Mouse (Mus musculus): ENCODE measurements around the gene Etv1. TPM values are rescaled to one million over a fixed set of nuclear protein-coding genes. Genes with fewer than 3 reads are reported as not detected.

Gene Etv1
- polyA plus RNA-seq, 1 experiment = 7.8 TPM

GRCm38 (mm10) chr12:38847500-38848261 is 68.5 kb downstream of the Etv1 start:
- DNase-seq = no peak
- TF ChIP-seq CTCF (IDR thresholded peaks at IDR 0.05; ENCODE audit: insufficient read depth, low read length) (no peak), POLR2A (IDR thresholded peaks at IDR 0.05; ENCODE audit: borderline replicate concordance, extremely low read depth, low read depth, low read length) (no peak)
- H3K4me3 ChIP-seq (replicated peaks; ENCODE audit: extremely low read depth, low read depth, low read length) = no peak overlapping the region

GRCm38 (mm10) chr12:38849994-38850393 is 70.8 kb downstream of the Etv1 start:
- TF ChIP-seq POLR2A (IDR thresholded peaks at IDR 0.05; ENCODE audit: borderline replicate concordance, extremely low read depth, low read depth, low read length) (no peak), CTCF (IDR thresholded peaks at IDR 0.05; ENCODE audit: insufficient read depth, low read length) (no peak)
- DNase-seq = no peak
- no peak overlapping the region for H3K4me3 ChIP-seq (replicated peaks; ENCODE audit: extremely low read depth, low read depth, low read length)
- H3K4me1 ChIP-seq (ENCODE audit: control insufficient read depth, insufficient read depth, low read length) = no peaks in the 10 kb centered on the region
- WGBS = 68% methylated on average over 5 of the region's 5 CpGs

More at GRCm38 (mm10) chr12:38847500-38848261, 68.5 kb downstream of the Etv1 start:
- WGBS = 79% methylated on average over 6 of the region's 6 CpGs
- H3K4me1 ChIP-seq (ENCODE audit: control insufficient read depth, insufficient read depth, low read length) = no peaks in the 10 kb centered on the region

- 80% methylated on average over 5 of the region's 5 CpGs for WGBS
- no peak for TF ChIP-seq CTCF (IDR thresholded peaks at IDR 0.05; ENCODE audit: insufficient read depth, low read length)
- TF ChIP-seq POLR2A (IDR thresholded peaks at IDR 0.05; ENCODE audit: borderline replicate concordance, extremely low read depth, low read depth, low read length) = no peak
- H3K4me3 ChIP-seq (replicated peaks; ENCODE audit: extremely low read depth, low read depth, low read length) = no peak overlapping the region
- H3K4me1 ChIP-seq (ENCODE audit: control insufficient read depth, insufficient read depth, low read length) = no peaks in the 10 kb centered on the region
- no peak for DNase-seq
Observed at GRCm38 (mm10) chr12:38854274-38854673, 75.1 kb downstream of the Etv1 start.

GRCm38 (mm10) chr12:38854751-38855150 is 75.6 kb downstream of the Etv1 start:
- Histone ChIP-seq H3K4me1 (ENCODE audit: control insufficient read depth, insufficient read depth, low read length) (no peaks in the 10 kb centered on the region), H3K4me3 (replicated peaks; ENCODE audit: extremely low read depth, low read depth, low read length) (no peak overlapping the region)
- no peak for DNase-seq
- 83% methylated on average over 6 of the region's 6 CpGs for WGBS
- TF ChIP-seq CTCF (IDR thresholded peaks at IDR 0.05; ENCODE audit: insufficient read depth, low read length) (no peak), POLR2A (IDR thresholded peaks at IDR 0.05; ENCODE audit: borderline replicate concordance, extremely low read depth, low read depth, low read length) (no peak)

- Histone ChIP-seq H3K4me1 (ENCODE audit: control insufficient read depth, insufficient read depth, low read length) (0 out of 2 replicates have a peak, but pooled peaks cover 2% of the 10 kb centered on the region), H3K4me3 (replicated peaks; ENCODE audit: extremely low read depth, low read depth, low read length) (no peak overlapping the region)
- DNase-seq = no peak
- TF ChIP-seq POLR2A (IDR thresholded peaks at IDR 0.05; ENCODE audit: borderline replicate concordance, extremely low read depth, low read depth, low read length) (no peak), CTCF (IDR thresholded peaks at IDR 0.05; ENCODE audit: insufficient read depth, low read length) (no peak)
- 84% methylated on average over 4 of the region's 4 CpGs for WGBS
Observed at GRCm38 (mm10) chr12:38859675-38860074, 80.5 kb downstream of the Etv1 start.

- DNase-seq = no peak
- H3K4me1 ChIP-seq (ENCODE audit: control insufficient read depth, insufficient read depth, low read length) = 0 out of 2 replicates have a peak, but pooled peaks cover 2% of the 10 kb centered on the region
- 78% methylated on average over 7 of the region's 7 CpGs for WGBS
- H3K4me3 ChIP-seq (replicated peaks; ENCODE audit: extremely low read depth, low read depth, low read length) = no peak overlapping the region
- no peak for TF ChIP-seq CTCF (IDR thresholded peaks at IDR 0.05; ENCODE audit: insufficient read depth, low read length)
- no peak for TF ChIP-seq POLR2A (IDR thresholded peaks at IDR 0.05; ENCODE audit: borderline replicate concordance, extremely low read depth, low read depth, low read length)
Observed at GRCm38 (mm10) chr12:38860168-38861115, 81.3 kb downstream of the Etv1 start.

GRCm38 (mm10) chr12:38863395-38863794 is 84.2 kb downstream of the Etv1 start:
- 52% methylated on average over 4 of the region's 4 CpGs for WGBS

GRCm38 (mm10) chr12:38863982-38864828 is 85.0 kb downstream of the Etv1 start:
- 0 out of 2 replicates have a peak, but pooled peaks cover 2% of the 10 kb centered on the region for H3K4me1 ChIP-seq (ENCODE audit: control insufficient read depth, insufficient read depth, low read length)
- H3K4me3 ChIP-seq (replicated peaks; ENCODE audit: extremely low read depth, low read depth, low read length) = no peak overlapping the region
- TF ChIP-seq CTCF (IDR thresholded peaks at IDR 0.05; ENCODE audit: insufficient read depth, low read length) = no peak
- no peak for TF ChIP-seq POLR2A (IDR thresholded peaks at IDR 0.05; ENCODE audit: borderline replicate concordance, extremely low read depth, low read depth, low read length)
- WGBS = 29% methylated on average over 3 of the region's 3 CpGs
- no peak for DNase-seq

More at GRCm38 (mm10) chr12:38863395-38863794, 84.2 kb downstream of the Etv1 start:
- Histone ChIP-seq H3K4me1 (ENCODE audit: control insufficient read depth, insufficient read depth, low read length) (0 out of 2 replicates have a peak, but pooled peaks cover 2% of the 10 kb centered on the region), H3K4me3 (replicated peaks; ENCODE audit: extremely low read depth, low read depth, low read length) (no peak overlapping the region)
- TF ChIP-seq CTCF (IDR thresholded peaks at IDR 0.05; ENCODE audit: insufficient read depth, low read length) = no peak
- no peak for TF ChIP-seq POLR2A (IDR thresholded peaks at IDR 0.05; ENCODE audit: borderline replicate concordance, extremely low read depth, low read depth, low read length)
- no peak for DNase-seq

Data from lung, adult 2 months (tissue).